Mouse (Mus musculus): ENCODE data around the gene Tmc5.

Gene Tmc5

GRCm38 (mm10) chr7:118610721-118611120 is 13.6 kb downstream of the Tmc5 start:
- no peak for DNase-seq (ENCODE audit: low read depth, low spot score)

GRCm38 (mm10) chr7:118611185-118611749 is 14.2 kb downstream of the Tmc5 start:
- no peak for DNase-seq (ENCODE audit: low read depth, low spot score)

- DNase-seq (ENCODE audit: low read depth, low spot score), result no peak
Measured at GRCm38 (mm10) chr7:118611933-118612332, 14.8 kb downstream of the Tmc5 start.

- DNase-seq (ENCODE audit: low read depth, low spot score), result no peak
Measured at GRCm38 (mm10) chr7:118614076-118614475, 17.0 kb downstream of the Tmc5 start.

GRCm38 (mm10) chr7:118618104-118618503 is 21.0 kb downstream of the Tmc5 start:
- no peak for DNase-seq (ENCODE audit: low read depth, low spot score)

DNA sequence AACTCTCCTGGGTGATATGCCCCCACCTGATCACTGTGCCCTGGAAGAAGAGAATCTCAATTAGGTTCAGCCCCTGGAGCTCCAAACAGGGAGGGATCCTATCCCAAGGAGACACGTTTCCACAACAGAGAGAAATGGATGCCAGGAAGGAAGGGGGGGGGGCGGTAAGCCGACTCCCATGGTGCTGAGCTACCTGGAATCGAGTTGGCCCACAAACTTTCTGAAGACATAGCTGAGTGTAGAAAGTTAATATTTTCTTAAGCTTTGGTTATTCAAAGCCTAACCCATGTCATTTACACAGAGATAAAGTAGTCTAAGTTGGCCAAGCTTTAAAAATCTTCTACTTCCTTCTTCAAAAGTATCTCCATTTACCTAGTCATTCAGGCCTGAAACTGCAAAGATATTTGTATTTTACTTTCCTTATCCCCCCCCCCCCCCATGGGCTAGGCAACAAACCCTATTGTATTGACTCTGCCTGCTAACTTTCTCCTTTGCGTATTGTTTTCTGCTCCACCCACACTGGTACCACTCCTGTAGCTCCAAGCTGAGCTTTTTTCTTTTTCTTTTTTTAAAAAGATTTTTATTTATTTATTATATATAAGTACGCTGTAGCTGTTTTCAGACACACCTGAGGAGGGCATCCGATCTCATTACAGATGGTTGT is 23.3 kb downstream of the Tmc5 start:
- DNase-seq (ENCODE audit: low read depth, low spot score), result no peak

- DNase-seq (ENCODE audit: low read depth, low spot score), result no peak
Measured at GRCm38 (mm10) chr7:118621094-118621493, 24.0 kb downstream of the Tmc5 start.

DNA sequence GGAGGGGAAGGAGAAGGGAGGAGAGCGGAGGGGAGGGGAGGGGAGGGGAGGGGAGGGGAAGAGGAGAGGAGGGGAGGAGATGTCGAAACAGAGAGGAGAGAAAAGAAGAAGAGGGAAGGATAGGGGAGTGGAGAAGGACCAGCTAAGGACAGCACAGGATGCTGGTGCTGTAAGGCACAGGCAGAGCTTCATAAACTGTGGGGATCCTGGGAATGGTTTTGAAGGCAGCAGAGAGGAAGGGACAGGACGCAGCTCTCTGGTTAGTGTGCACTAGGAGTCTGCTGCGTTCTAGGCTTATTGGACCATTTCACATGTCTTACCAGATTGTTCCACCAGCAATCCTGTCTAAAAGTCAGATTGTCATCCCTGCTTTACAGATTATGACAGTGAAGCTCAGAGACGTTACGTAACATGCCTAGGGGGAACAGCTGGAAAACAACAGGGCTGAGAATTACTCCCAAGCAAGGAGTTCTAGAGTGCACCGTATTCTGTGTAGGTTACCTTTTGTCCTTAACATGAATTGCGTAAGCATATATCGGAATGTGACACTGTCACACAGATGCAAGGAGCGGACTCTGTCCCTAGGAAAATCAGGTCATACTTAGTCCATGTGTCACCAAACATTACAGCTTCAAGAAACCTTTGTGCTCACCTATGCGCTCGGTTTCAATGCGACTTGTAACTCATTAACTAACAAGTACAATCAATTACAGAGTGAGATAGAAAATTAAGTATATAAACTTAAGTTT is 30.6 kb downstream of the Tmc5 start:
- DNase-seq (ENCODE audit: low read depth, low spot score), result no peak

- DNase-seq (ENCODE audit: low read depth, low spot score), result no peak
Measured at GRCm38 (mm10) chr7:118633094-118633493, 36.0 kb downstream of the Tmc5 start.

DNA sequence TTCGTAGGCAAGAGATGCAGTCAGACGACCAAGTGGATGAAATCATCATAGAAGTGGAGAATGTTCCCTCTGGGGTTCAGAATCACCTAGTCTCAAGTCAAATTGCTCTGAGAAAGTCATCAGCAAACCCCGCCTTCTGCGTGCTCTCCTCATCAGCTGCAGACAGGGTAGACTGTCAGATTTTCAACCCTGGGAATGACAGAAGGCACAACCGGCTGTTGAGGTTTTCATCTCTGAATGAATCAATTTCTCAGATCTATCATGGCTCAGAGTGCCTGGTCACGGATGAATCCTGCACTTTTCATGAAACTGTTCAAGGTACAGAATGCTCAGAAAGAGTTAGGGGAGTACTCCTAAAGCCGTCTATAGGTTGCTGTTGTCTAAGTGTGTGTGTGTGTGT is 36.9 kb downstream of the Tmc5 start:
- no peak for DNase-seq (ENCODE audit: low read depth, low spot score)

DNA sequence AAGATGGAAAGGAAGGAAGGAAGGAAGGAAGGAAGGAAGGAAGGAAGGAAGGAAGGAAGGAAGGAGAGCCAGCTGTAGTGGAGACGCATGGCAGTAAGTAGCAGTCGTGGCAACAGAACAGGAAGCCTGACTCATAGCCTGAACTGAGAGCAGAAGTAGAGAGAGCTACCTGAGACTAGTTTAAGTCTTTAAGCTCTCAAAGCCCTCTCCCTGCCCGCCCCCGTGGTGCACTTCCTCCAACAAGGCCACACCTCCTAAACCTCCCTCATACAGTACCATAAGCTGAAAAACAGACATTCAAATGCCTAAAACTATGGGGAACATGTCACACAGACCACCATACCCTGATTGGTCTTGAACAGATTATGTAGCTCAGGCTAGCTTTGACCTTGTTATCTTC is 40.4 kb downstream of the Tmc5 start:
- no peak for DNase-seq (ENCODE audit: low read depth, low spot score)

DNA sequence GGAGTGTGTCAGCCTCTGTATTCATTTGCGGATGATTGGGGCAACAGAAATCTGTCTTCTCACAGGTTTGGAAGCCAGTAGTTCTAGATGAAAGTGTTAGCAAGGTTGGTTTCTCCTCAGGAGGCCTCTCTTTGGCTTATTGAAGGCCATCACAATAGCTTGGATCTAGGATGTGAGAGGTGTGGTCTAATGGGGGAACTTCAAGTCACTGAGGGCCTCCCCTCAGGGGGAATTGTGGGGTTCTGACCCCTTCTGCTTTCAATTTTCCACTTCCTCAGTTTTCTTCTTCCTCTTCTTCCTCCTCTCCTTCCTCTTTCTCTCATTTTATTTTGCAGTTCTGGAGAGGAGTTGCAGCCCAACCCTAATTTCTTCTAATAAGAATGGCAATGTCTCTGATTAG is 49.1 kb downstream of the Tmc5 start:
- no peak for DNase-seq (ENCODE audit: low read depth, low spot score)

DNA sequence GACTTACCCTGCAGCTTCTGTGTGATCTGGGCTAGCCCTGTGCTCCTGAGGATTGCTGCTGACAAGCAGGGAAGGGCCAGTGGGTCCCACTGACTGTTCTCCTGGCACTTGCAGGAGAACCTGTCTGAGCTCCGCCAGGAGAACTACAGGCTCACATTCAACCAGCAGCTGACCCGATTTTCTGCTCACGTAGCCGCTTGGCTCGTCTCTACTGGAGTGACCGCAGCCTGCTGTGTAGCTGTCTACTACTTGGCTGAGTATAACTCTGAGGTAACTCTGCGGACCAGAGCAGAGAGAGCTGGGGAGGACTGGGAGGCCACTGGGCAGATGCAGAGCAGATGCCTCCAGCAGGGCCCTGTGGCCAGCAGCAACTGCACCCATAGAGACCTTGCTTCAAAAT is 52.2 kb downstream of the Tmc5 start:
- DNase-seq (ENCODE audit: low read depth, low spot score), result no peak

DNA sequence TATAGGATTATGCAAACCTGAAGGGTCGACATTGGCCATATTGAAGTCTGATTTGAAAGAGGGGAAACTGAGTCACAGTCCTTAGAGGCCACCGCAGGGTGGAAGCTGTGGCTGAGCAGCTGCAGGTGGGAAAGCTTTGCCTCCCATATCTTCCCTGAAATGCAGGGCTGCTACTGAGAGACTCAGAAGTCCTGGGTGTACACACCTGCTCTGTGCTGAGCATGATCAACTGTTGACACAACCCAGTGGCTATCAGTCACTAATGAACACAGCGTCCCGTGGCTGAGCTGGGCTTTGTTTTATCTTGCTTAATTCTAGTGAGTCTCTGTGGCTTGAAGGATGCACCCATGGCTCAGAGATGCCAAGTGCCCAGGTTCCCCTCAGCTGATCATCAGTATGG is 53.0 kb downstream of the Tmc5 start:
- DNase-seq (ENCODE audit: low read depth, low spot score), result no peak

GRCm38 (mm10) chr7:118650891-118651290 is 53.8 kb downstream of the Tmc5 start:
- DNase-seq (ENCODE audit: low read depth, low spot score), result no peak

GRCm38 (mm10) chr7:118652572-118653295 is 55.6 kb downstream of the Tmc5 start:
- no peak for DNase-seq (ENCODE audit: low read depth, low spot score)

DNA sequence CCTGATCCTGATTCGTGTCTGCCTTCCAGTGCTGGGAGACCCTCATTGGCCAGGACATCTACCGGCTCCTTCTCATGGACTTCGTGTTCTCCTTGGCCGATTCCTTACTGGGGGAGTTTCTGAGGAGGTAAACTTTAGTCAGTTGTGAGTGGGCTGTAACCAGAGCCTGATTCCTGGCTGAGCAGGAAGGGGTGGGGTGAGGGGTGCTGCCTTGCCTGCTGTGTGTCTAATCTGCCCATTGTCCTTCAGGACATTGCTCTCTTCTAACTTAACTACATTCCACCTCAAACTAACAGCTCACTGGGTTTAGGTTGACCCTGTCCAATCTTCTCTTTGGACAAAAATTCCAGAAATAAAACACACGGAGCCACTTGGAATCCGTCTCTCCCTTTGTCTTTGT is 59.6 kb downstream of the Tmc5 start:
- DNase-seq (ENCODE audit: low read depth, low spot score), result no peak

GRCm38 (mm10) chr7:118667773-118668172 is 70.7 kb downstream of the Tmc5 start:
- DNase-seq (ENCODE audit: low read depth, low spot score), result no peak

GRCm38 (mm10) chr7:118670142-118670541 is 73.0 kb downstream of the Tmc5 start:
- DNase-seq (ENCODE audit: low read depth, low spot score), result no peak

- DNase-seq (ENCODE audit: low read depth, low spot score), result no peak
Measured at GRCm38 (mm10) chr7:118676826-118677225, 79.7 kb downstream of the Tmc5 start.

GRCm38 (mm10) chr7:118688199-118688598 is 91.1 kb downstream of the Tmc5 start:
- DNase-seq (ENCODE audit: low read depth, low spot score), result peak; percentile 63

DNA sequence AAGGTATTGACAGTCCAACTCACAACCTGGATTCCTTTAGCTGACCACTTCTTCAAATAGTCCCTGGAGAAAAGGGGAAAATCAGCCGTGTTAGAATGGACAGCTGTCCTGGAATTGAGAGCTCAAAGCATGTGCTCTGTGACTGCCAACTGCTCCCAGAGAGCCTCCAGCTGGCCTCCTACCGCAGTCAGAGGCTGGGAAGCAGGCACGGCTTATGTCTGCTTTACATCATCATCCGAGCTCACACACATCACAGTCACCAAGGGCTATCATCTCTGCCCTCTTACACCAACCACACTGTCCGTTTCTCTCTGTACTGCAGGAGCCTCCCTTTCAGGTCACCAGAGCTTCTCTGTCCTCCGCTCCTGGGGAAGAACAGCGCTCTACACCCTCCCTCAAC is 92.0 kb downstream of the Tmc5 start:
- DNase-seq (ENCODE audit: low read depth, low spot score), result no peak

All from embryo, embryonic 11.5 days (tissue).